Mouse (Mus musculus) erythroblast, embryonic 14.5 days (primary cell): Measurements from ENCODE around the gene Higd1b.

Experiments
- GATA1 ChIP-seq: IDR thresholded peaks from 2 replicates; pipeline ENCODE4 v1.6.1; 2012; ENCODE audit warnings: low read length, inconsistent platforms, mixed read lengths
- TAL1 ChIP-seq: IDR thresholded peaks from 3 replicates; pipeline ENCODE4 v1.6.1; 2012; ENCODE audit warnings: low read length, inconsistent platforms, mixed read lengths

DNA sequence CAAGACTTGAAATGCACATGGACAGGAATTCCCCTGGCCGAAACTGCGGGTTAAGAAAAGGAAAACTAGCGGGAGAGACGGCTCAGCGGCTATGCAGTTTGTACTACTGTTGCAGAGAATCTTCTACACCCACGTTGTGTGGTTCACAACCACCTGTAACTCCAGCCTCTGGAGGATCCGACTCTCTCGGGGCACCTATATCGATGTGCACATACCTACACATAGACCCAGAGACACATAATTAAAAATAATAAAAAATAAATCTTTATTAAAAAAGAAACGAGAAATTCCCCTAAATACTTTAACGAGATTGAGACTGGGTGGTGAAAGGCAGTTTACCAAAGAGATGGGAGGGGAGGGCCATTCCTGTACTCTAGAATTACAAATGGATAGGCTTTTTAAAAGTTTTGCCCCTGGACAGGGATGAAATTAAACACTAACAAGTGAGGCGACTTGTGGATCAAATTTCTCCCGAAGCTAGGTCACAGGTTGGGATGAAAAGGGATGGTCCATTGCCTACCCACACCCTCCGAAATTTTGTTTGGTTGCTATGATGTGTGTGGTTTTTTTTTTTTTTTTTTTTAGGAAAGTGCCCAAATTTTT, 15.8 kb upstream of the Higd1b start:
- TF ChIP-seq GATA1 (no peak), TAL1 (no peak)
